Mouse (Mus musculus) splenic B cell, adult 2 months (primary cell): Measurements from ENCODE around the gene S1pr5.
A peak's percentile ranks its signal among the peaks of the same experiment; 100 is the strongest.
"Not testable (repeated sequence)": the region's sequence is repeated elsewhere in the genome, so short reads cannot be mapped to it uniquely, and the experiment has no call there.

Experiments
- DNase-seq: peaks from one replicate; pipeline ENCODE4 v3.0.0-alpha.2; 2011; ENCODE audit warnings: low read depth, low spot score
- H3K27me3 ChIP-seq: 2 replicates; pipeline ENCODE4 v1.6.1; 2012; ENCODE audit warnings: mild to moderate bottlenecking, low read length, moderate library complexity, mixed read lengths; ENCODE audit not compliant: control insufficient read depth, poor library complexity, insufficient read depth, severe bottlenecking
- H3K36me3 ChIP-seq: 2 replicates; pipeline ENCODE4 v1.6.1; 2012; ENCODE audit warnings: mild to moderate bottlenecking, low read length, moderate library complexity, mixed read lengths; ENCODE audit not compliant: control insufficient read depth, poor library complexity, insufficient read depth, severe bottlenecking

The S1pr5 gene

DNA sequence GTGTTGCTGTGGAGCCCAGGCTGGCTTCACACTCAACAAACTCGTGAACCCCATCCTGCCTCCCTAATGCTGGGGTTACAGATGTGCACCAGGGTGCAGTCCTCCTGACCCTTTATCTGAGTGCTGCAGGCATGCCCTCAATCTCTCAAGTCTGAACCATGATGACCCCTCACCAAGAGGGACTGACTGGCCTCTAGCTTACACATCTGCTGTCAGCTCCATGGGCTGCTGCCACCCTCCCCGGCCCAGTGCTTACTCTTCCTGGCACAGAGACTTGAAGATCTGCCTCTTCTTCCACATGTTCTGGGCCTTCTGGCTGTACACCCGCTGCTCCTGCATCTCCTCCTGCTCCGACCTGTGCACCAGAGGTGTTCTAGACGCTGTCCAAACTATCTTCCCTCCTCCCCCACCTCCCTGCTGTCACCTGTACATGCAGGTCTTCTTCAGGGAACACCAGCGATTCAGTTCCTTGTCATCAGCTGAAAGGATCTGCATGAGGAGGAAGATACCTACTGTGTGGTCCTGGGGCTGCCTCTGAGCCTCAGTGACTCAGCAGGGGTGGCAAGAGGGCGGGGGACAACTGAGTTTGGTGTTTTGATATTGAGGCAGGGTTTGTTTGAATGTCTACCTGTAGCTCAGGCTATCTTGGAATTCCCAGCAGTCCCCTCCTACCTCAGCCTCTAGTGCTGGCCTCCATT lies 26.9 kb upstream of the S1pr5 start:
- DNase-seq = no peak
- peaks cover 9% of the 10 kb centered on the region for H3K36me3 ChIP-seq
- H3K27me3 ChIP-seq = no peaks in the 10 kb centered on the region

DNA sequence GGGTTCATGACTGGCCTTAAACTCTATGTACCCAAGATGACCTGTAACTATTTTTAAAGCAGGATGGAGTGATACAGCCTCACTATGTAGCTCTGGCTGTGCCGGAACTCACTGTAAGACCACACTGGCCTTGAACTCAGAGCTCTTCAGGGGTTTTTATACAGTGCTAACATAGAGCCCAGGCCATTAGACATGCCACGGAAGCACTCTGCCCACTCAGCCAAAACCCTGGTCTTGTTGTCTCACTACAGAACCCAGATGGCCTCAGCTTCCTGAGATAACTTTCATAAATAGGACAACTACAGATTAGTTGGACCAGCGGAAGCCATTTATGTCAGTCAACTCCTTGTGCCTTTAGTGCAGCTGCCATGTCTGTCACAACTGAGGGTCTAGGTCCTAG lies 26.1 kb upstream of the S1pr5 start:
- Histone ChIP-seq H3K27me3 (no peaks in the 10 kb centered on the region), H3K36me3 (peaks cover 9% of the 10 kb centered on the region)
- DNase-seq = no peak

DNA sequence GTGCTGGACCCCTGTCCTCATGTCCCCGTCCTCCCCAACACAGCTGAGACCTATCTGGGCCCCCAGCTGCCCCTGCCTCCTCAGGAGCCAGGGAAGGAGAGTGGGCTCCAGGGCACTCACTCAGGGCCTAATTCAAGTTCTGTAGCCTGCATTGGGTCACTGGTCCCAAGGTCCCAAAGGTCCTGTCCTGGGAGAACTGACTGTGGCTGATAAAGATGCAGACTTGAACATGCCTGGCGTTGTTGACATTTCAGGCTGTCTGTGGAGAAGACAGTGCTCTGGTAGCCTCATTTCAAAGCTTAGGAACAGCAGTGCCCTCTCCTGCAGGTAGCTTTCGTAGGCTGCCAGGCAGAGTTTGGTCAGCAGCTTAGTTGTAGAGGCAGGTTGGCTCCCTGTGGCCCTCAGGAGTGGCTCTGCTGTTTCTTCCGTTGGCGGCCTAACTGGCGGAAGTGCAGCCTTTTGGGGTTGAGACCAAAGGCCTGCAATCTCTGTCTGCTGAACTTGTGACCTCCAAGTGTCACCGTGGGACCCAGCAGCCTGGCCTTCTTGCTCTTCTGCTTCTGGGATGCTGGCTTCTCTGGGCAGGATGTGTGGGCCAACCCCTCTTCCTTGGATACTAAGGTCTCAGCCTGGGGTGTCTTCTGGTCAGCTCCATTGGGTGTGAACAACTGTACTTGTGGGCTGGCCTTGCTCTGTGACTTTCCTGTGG lies 25.4 kb upstream of the S1pr5 start:
- no peak for DNase-seq
- Histone ChIP-seq H3K27me3 (no peaks in the 10 kb centered on the region), H3K36me3 (peaks cover 12% of the 10 kb centered on the region)

DNA sequence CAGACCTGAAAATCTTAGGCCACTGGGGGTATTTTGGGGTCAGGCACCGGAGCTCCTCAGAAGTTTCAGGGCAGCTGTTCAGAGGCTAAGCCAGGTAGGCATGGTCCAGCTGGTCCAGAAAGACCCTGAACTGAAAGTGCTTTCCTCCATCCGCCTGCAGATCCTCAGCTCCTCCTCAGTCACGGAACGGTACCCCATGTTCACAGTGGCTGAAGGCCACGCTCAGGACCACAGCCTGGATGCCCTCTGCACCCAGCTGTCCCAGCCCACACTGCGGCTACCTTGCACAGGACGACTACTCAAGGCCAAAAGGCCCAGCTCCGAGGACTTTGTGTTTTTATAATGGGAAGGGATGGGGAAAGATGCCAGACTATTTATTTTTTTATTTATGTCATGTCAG lies 24.9 kb upstream of the S1pr5 start:
- H3K27me3 ChIP-seq = no peaks in the 10 kb centered on the region
- DNase-seq = no peak

DNA sequence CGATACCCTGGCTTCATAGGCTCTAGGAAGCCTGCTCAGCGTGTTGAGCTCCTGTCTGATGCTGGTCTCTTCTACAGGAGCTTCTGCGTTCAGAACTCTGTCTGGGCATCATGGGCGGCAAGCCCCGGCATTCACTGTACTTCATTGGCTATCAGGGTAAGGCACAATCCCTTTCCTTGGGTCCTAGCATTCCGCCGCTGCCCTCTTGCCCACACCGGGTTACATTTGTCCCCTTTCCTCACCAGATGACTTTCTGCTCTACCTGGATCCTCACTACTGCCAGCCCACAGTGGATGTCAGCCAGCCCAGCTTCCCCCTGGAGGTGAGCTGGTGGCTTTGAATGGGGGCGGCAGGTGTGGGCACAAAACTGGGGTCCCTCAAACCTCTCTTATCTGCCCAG lies 24.1 kb upstream of the S1pr5 start:
- no peak for DNase-seq
- Histone ChIP-seq H3K27me3 (no peaks in the 10 kb centered on the region), H3K36me3 (peaks cover 14% of the 10 kb centered on the region)

More for the DNA sequence above, 24.9 kb upstream of the S1pr5 start:
- H3K36me3 ChIP-seq = peaks cover 16% of the 10 kb centered on the region

DNA sequence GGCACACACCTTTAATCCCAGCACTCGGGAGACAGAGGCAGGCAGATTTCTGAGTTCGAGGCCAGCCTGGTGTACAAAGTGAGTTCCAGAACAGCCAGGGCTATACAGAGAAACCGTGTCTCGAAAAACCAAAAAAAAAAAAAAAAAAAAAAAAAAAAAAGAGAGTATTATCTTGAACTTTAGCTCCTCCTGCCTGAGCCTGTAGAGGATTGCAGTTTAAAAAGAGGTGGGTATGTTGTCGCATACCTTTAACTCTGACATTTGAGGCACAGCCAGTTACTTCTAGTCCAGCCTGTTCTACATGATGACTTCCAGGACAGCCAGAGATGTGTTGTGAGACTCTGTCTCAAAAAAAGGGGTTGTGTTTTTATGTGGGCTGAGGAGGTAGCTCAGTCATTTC lies 21.3 kb upstream of the S1pr5 start:
- peaks cover 13% of the 10 kb centered on the region for H3K36me3 ChIP-seq
- not testable (repeated sequence) for DNase-seq, H3K27me3 ChIP-seq

DNA sequence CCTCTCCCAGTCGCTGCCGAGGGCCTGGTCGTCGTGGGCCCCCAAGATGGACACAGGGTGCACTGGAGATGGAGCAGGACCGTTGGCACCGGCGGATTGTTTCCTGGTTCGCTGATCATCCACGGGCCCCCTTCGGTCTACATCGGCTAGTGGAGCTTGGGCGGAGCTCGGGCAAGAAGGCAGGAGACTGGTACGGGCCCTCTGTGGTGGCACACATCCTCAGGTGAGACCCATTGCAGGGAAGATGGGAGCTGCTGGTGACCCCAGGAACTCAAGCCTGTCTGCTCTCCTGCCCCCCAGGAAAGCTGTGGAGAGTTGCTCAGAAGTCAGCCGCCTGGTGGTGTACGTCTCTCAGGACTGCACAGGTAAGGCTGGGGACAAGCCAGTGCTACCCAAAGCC lies 20.1 kb upstream of the S1pr5 start:
- no peak for DNase-seq
- no peaks in the 10 kb centered on the region for H3K27me3 ChIP-seq
- H3K36me3 ChIP-seq = peaks cover 11% of the 10 kb centered on the region

DNA sequence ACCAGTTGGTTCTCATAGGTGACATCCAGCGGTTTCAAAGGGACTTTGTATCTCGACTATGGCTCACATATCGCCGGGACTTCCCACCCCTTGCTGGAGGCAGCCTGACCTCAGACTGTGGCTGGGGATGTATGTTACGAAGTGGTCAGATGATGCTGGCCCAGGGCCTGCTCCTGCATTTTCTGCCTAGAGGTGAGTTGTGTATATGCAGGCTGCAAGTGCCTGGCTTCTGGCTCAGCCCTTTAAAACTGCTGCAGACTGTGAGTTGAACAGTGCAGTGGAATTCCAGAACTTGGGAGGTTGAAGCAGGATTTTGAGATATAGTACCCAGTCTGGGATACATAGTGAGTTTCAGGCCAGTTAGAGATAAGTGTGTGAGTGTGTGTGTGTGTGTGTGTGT lies 18.6 kb upstream of the S1pr5 start:
- Histone ChIP-seq H3K36me3 (peaks cover 11% of the 10 kb centered on the region), H3K27me3 (no peaks in the 10 kb centered on the region)
- DNase-seq = no peak

DNA sequence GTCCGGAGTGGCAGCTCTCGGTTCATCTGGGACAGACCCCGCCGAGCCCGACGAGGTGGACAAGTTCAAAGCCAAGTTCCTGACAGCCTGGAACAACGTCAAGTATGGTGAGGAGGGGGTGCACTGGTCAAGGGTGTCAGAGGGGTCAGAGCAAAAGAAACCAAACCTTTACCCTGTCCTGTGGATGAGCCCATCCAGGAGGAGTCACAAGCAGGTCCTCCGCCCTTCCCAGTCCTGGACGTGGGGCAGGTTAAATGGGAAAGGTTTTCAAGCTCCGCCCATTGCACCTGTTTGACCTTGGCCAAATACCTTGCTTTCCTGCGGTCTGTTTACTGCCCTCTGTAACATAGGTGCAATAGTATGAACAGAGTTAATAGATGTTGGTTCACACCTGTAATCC lies 17.4 kb upstream of the S1pr5 start:
- H3K36me3 ChIP-seq = peaks cover 7% of the 10 kb centered on the region
- no peak for DNase-seq
- H3K27me3 ChIP-seq = no peaks in the 10 kb centered on the region

DNA sequence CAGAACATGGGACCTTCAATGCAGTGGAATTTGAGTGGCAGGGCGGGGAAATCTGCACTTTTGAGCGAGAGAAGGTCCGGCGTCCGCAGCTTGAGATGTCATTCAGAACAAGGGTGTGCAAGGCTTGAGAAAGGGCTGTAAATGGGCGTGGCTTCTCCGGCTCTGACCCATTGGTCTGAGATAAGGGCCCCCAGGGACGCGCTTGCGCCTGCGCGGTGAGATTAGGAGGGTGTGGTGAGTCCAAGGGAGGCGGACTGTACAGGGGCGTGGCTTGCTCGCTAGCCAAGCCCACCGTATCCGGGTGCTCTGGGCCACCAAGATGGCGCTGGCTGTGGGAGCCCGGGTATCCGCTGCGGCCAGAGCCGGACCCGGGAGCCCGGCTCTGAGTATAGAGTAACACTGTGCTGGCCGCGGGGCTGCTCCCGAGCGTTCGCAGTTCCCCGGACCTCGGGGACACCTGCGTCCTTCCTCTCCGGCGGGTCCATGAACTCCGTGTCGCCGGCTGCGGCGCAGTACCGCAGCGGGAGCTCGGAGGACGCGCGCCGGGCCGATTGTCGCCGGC lies 16.8 kb upstream of the S1pr5 start, which contains the start of gene Atg4d:
TSS of gene Atg4d (plus strand) at position 294 of the 562 bp plus-strand sequence.
- Histone ChIP-seq H3K27me3 (no peaks in the 10 kb centered on the region), H3K36me3 (peaks cover 7% of the 10 kb centered on the region)
- peak; percentile 100 for DNase-seq

DNA sequence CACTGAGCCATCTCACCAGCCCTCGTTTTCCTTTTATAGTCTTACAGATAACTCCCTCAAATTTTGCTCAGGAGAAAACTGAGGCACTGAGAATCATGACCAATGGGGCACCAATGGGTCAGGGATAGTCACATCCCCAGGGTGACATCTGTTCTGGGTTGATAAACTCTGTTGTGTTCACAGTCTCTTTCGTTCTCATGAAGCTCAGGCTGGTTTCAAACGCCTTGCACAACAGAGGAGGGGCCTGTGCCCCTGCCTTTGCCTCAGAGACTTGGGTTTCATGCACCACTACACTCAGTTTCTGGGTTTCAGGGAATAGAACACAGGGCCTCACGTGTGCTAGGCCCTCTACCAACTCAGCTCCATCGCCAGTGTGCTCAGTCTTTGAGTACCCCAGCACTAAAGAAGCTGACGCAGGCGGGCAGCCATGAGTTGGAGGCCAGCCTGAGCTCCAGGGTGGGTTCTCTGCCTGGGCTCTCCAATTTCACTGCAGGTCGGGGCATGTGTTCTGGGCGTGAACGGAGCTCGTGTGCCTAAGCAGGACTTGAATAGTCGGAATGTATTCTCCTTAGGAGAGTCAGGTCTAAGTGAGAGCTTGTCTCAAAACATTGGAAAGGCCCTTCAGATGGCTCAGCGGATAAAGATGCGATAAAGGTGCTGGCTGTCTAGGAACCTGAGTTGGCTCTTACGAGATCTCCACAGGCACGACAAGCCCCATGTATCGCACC lies 16.2 kb upstream of the S1pr5 start:
- no peaks in the 10 kb centered on the region for H3K27me3 ChIP-seq
- peaks cover 7% of the 10 kb centered on the region for H3K36me3 ChIP-seq
- DNase-seq = peak; percentile 35

DNA sequence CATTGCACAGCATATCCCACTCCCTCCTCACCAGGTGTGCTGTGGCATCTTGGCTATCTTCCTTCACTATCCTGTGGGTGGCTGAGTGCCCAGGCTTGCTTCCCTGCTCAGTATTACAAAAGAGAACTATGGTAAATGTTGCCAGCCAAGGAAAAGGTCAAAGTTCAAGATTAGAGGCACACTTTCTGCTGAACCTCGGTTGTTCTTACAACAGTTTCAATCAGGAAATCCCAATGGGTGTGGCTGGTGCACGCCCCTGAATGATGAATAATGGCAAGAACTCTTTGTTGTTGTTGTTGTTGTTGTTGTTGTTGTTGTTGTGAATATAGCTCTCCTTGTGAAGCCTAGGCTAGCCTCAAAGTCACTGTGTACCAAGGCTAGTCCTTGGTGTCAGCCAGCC lies 13.6 kb upstream of the S1pr5 start:
- DNase-seq = no peak
- Histone ChIP-seq H3K36me3 (no peaks in the 10 kb centered on the region), H3K27me3 (no peaks in the 10 kb centered on the region)

DNA sequence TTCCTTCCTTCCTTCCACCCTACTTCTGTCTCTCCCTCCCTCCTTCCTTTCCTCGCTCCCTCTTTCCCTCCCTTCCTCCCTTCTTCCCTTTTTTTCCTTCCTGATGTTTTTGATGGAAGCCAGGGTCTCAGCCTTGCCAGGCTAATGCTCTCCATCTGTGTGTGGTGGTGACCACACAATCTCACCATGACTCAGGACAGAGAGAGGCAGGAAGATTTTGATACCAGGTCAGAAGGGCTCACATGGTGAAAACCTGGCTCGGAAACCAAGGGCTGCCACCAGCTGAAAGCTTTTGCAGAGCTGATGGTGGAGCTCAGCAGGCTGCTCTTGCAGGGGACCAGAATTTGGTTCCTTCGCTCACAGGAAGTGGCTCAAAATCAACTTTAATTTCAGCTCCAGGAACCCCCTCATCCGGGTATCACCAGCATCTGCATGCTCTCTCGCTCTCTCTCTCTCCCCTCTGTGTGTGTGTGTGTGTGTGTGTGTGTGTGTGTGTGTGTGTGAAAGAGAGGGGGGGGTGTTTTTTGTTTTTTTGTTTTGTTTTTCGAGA lies 12.3 kb upstream of the S1pr5 start:
- DNase-seq = no peak
- Histone ChIP-seq H3K27me3 (no peaks in the 10 kb centered on the region), H3K36me3 (no peaks in the 10 kb centered on the region)

DNA sequence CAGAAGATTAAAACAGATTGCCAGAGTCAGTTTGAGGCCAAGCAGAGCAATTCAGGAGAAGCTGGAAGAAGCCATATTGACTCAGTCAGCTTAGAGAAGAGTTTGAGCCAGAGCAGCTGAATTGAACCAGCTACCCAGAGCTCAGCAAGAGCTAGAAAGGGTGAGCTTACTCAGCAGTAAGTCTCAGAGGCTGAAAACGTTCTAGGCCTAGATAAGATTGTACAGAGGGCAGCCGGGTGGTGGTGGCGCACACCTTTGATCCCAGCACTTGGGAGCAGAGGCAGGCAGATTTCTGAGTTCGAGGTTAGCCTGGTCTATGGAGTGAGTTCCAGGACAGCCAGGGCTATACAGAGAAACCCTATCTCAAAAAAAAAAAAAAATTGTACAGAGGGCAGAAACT lies 8.1 kb upstream of the S1pr5 start:
- H3K36me3 ChIP-seq, H3K27me3 ChIP-seq, DNase-seq: not testable (repeated sequence)

DNA sequence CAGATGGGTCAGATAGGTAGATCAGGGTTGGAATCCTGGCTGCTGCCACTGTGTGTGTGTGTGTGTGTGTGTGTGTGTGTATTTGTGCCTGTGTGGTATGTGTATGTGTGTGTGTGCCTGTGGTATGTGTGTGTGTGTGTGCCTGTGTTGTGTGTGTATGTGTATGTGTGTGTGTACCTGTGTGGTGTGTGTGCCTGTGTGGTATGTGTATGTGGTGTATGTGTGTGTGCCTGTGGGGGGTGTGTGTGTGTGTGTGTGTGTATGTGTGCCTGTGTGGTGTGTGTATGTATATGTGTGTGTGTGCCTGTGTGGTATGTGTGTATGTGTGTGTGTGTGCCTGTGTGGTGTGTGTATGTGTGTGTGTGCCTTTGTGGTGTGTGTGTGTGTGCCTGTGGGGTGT lies 6.4 kb upstream of the S1pr5 start:
- Histone ChIP-seq H3K27me3 (no peaks in the 10 kb centered on the region), H3K36me3 (no peaks in the 10 kb centered on the region)
- DNase-seq = no peak
